ENCODE assay signal across 8 mouse cellular contexts in the genomic region with DNA sequence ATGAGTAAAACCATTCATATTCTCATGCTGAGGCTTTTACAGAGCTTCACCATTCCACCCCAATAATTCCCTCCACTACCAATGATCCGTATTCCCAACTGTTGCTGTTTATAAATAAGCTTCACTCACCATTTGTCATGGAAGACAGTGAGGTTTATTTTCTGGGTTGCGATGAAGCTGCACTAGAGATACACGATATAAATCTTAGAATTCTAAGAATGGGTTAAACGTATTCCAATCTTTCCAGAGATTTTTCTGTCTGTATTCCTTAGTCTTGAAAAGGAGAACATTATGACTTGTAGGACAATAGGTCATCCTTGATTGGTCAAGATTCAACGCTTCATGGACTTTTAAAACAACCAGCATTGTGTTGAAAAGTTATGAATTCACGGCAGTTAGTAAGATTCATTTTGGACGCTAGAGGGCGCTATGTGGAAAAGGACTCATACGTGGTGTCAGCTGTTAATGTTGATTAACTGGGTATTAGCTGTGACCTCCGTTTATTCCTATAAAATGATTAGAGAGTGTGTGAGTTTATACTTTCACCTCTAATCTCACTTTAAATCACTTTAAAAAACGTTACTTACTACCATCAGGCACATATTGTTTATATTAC. TPM values are rescaled to one million over a fixed set of nuclear protein-coding genes. Genes with fewer than 3 reads are reported as not detected.
A peak's percentile ranks its signal among the peaks of the same experiment; 100 is the strongest.
DNase-seq lines count a peak whose midpoint lies in the region; ATAC-seq and TF ChIP-seq lines count a peak whose summit lies in the region.

No protein-coding gene starts in this region.

- H3K9ac ChIP-seq in ES-Bruce4 (ENCODE audit: low read depth, poor library complexity, severe bottlenecking): peak overlapping the region; percentile 64
- H3K9ac ChIP-seq in embryonic facial prominence, embryonic 13.5 days: peak overlapping the region; percentile 79
- peak overlapping the region; percentile 76 for H3K9ac ChIP-seq in heart, postnatal 0 days (replicated peaks; ENCODE audit: low read depth, low read length)
- peak overlapping the region; percentile 72 for H3K9ac ChIP-seq in lung, embryonic 16.5 days (ENCODE audit: low read length)

- TF ChIP-seq EP300 in ES-Bruce4 (IDR thresholded peaks at IDR 0.05; ENCODE audit: insufficient read depth, low read depth, low read length): no peak
- TF ChIP-seq EP300 in heart, postnatal 0 days (IDR thresholded peaks at IDR 0.05; ENCODE audit: low read depth): no peak

- TF ChIP-seq POLR2A in ES-Bruce4 (IDR thresholded peaks at IDR 0.05; ENCODE audit: insufficient read depth, low read length): no peak

- H3K36me3 ChIP-seq in ES-Bruce4 (ENCODE audit: control insufficient read depth, insufficient read depth, low read length, poor library complexity, severe bottlenecking): no peaks in the 10 kb centered on the region
- H3K36me3 ChIP-seq in embryonic facial prominence, embryonic 13.5 days: peaks cover under 1% of the 10 kb centered on the region; the same call in 1 of the 2 replicates
- peaks cover under 1% of the 10 kb centered on the region; the same call in 1 of the 2 replicates for H3K36me3 ChIP-seq in heart, postnatal 0 days (replicated peaks; ENCODE audit: control insufficient read depth, insufficient read depth, low read length)
- H3K36me3 ChIP-seq in lung, embryonic 16.5 days (ENCODE audit: control insufficient read depth, insufficient read depth, low read length): no peaks in the 10 kb centered on the region

- no peak overlapping the region for H3K4me3 ChIP-seq in ES-Bruce4 (ENCODE audit: low read depth, low read length)
- peak overlapping the region; percentile 63 for H3K4me3 ChIP-seq in embryonic facial prominence, embryonic 13.5 days
- peak overlapping the region; percentile 81 for H3K4me3 ChIP-seq in heart, postnatal 0 days (ENCODE audit: low read depth, low read length)
- peak overlapping the region; percentile 88 for H3K4me3 ChIP-seq in lung, embryonic 16.5 days (ENCODE audit: low read length)

- peak; percentile 83 for DNase-seq in adrenal gland, postnatal 14 days
- DNase-seq in heart, postnatal 0 days (ENCODE audit: low spot score): peak; percentile 71
- peak; percentile 78 for DNase-seq in layer of hippocampus, adult 11-12 months (ENCODE audit: low spot score)
- DNase-seq in retina, embryonic 14.5 days (ENCODE audit: low spot score): peak; percentile 91
- no peak for DNase-seq in ovary, postnatal 10 days (ENCODE audit: low spot score)

- no peak for ATAC-seq in embryonic facial prominence, embryonic 13.5 days (ENCODE audit: insufficient number of reproducible peaks, insufficient read depth, low FRiP score, low TSS enrichment, low read depth)
- no peak for ATAC-seq in heart, postnatal 0 days (ENCODE audit: insufficient read depth, low read depth)
- ATAC-seq in lung, embryonic 16.5 days (ENCODE audit: low read depth): no peak

- 5% methylated on average over 11 of the region's 11 CpGs for WGBS in embryonic facial prominence, embryonic 13.5 days
- 2% methylated on average over 11 of the region's 11 CpGs for WGBS in heart, postnatal 0 days
- WGBS in lung, embryonic 16.5 days: 3% methylated on average over 11 of the region's 11 CpGs

- H3K27ac ChIP-seq in ES-Bruce4 (ENCODE audit: insufficient read depth, low read length): no peak overlapping the region; the same call in 1 of the 2 replicates
- H3K27ac ChIP-seq in embryonic facial prominence, embryonic 13.5 days: peak overlapping the region; percentile 96
- H3K27ac ChIP-seq in heart, postnatal 0 days (ENCODE audit: low read depth): peak overlapping the region; percentile 95
- peak overlapping the region; percentile 89; the same call in 1 of the 2 replicates for H3K27ac ChIP-seq in lung, embryonic 16.5 days (ENCODE audit: low read length)

- TF ChIP-seq CTCF in ES-Bruce4 (IDR thresholded peaks at IDR 0.05; ENCODE audit: low read depth, low read length): peak; percentile 5
- TF ChIP-seq CTCF in heart, postnatal 0 days (IDR thresholded peaks at IDR 0.05; ENCODE audit: low read depth): peak; percentile 79

- peak overlapping the region; percentile 72 for H3K4me2 ChIP-seq in embryonic facial prominence, embryonic 13.5 days
- peak overlapping the region; percentile 87 for H3K4me2 ChIP-seq in heart, postnatal 0 days (ENCODE audit: low read depth, low read length)
- peak overlapping the region; percentile 81 for H3K4me2 ChIP-seq in lung, embryonic 16.5 days (ENCODE audit: low read depth, low read length)

- no peaks in the 10 kb centered on the region; the same call in 1 of the 2 replicates for H3K9me3 ChIP-seq in ES-Bruce4 (replicated peaks; ENCODE audit: control insufficient read depth, insufficient read depth, low read length, poor library complexity, severe bottlenecking)
- H3K9me3 ChIP-seq in embryonic facial prominence, embryonic 13.5 days: no peaks in the 10 kb centered on the region
- H3K9me3 ChIP-seq in heart, postnatal 0 days (replicated peaks; ENCODE audit: control insufficient read depth, low read length): no peaks in the 10 kb centered on the region
- no peaks in the 10 kb centered on the region for H3K9me3 ChIP-seq in lung, embryonic 16.5 days (ENCODE audit: control insufficient read depth, low read length)

- H3K27me3 ChIP-seq in ES-Bruce4 (ENCODE audit: control insufficient read depth, insufficient read depth, low read length, poor library complexity, severe bottlenecking): no peaks in the 10 kb centered on the region
- H3K27me3 ChIP-seq in embryonic facial prominence, embryonic 13.5 days: no peaks in the 10 kb centered on the region
- no peaks in the 10 kb centered on the region for H3K27me3 ChIP-seq in heart, postnatal 0 days (ENCODE audit: control insufficient read depth, insufficient read depth, low read length)
- no peaks in the 10 kb centered on the region for H3K27me3 ChIP-seq in lung, embryonic 16.5 days (ENCODE audit: control insufficient read depth, insufficient read depth, low read depth, low read length)

- no peaks in the 10 kb centered on the region for H3K4me1 ChIP-seq in ES-Bruce4 (ENCODE audit: control insufficient read depth, insufficient read depth, low read length)
- H3K4me1 ChIP-seq in embryonic facial prominence, embryonic 13.5 days: peaks cover 21% of the 10 kb centered on the region
- H3K4me1 ChIP-seq in heart, postnatal 0 days (ENCODE audit: control insufficient read depth, insufficient read depth): peaks cover 9% of the 10 kb centered on the region; the same call in 1 of the 2 replicates
- peaks cover 16% of the 10 kb centered on the region for H3K4me1 ChIP-seq in lung, embryonic 16.5 days (replicated peaks; ENCODE audit: control insufficient read depth, insufficient read depth, low read length)

RNA-seq across cellular contexts. Expression of a gene that starts 6.6 kb away (rescaled TPM):
- 122 and 130 TPM in 2 replicates for polyA plus RNA-seq in ES-Bruce4 (2011; ENCODE audit: insufficient read depth, insufficient read length, low read depth, missing spikeins)
- total RNA-seq in adrenal gland, postnatal 14 days (2021): 345 and 387 TPM in 2 replicates
- 148 and 152 TPM in 2 replicates for polyA plus RNA-seq in embryonic facial prominence, embryonic 13.5 days (2015; fragmentation: Nextera tagmentation; extraction: Ambion mirVana)
- 37.6 and 39.7 TPM in 2 replicates for total RNA-seq in heart, postnatal 0 days (2014; rRNA removed; ENCODE audit: low replicate concordance)
- 58.5 and 60.5 TPM in 2 replicates for polyA plus RNA-seq in heart, postnatal 0 days (2015; fragmentation: Nextera tagmentation; extraction: Ambion mirVana)
- 118 and 121 TPM in 2 replicates for polyA plus RNA-seq in lung, embryonic 16.5 days (2015; fragmentation: Nextera tagmentation; extraction: Ambion mirVana)

RNA-seq across cellular contexts. Expression of a gene that starts 6.7 kb away (rescaled TPM):
- 53.6 and 59.9 TPM in 2 replicates for polyA plus RNA-seq in ES-Bruce4 (2011; ENCODE audit: insufficient read depth, insufficient read length, low read depth, missing spikeins)
- 27.9 TPM in 2 replicates for total RNA-seq in adrenal gland, postnatal 14 days (2021)
- polyA plus RNA-seq in embryonic facial prominence, embryonic 13.5 days (2015; fragmentation: Nextera tagmentation; extraction: Ambion mirVana): 11.2 and 12.0 TPM in 2 replicates
- 18.1 and 36.6 TPM in 2 replicates for total RNA-seq in heart, postnatal 0 days (2014; rRNA removed; ENCODE audit: low replicate concordance)
- polyA plus RNA-seq in heart, postnatal 0 days (2015; fragmentation: Nextera tagmentation; extraction: Ambion mirVana): 3.0 and 3.4 TPM in 2 replicates
- 6.6 and 8.8 TPM in 2 replicates for polyA plus RNA-seq in lung, embryonic 16.5 days (2015; fragmentation: Nextera tagmentation; extraction: Ambion mirVana)

RNA-seq across cellular contexts. Expression of a gene that starts 56.7 kb away (rescaled TPM):
- polyA plus RNA-seq in ES-Bruce4 (2011; ENCODE audit: insufficient read depth, insufficient read length, low read depth, missing spikeins): 7.2 and 9.9 TPM in 2 replicates
- total RNA-seq in adrenal gland, postnatal 14 days (2021): not detected in 2 replicates
- polyA plus RNA-seq in embryonic facial prominence, embryonic 13.5 days (2015; fragmentation: Nextera tagmentation; extraction: Ambion mirVana): 0.15 and 0.80 TPM in 2 replicates
- total RNA-seq in heart, postnatal 0 days (2014; rRNA removed; ENCODE audit: low replicate concordance): not detected in 2 replicates
- polyA plus RNA-seq in heart, postnatal 0 days (2015; fragmentation: Nextera tagmentation; extraction: Ambion mirVana): 0.11 TPM in 1 of 2 replicates, not detected in the other
- polyA plus RNA-seq in lung, embryonic 16.5 days (2015; fragmentation: Nextera tagmentation; extraction: Ambion mirVana): 0.15 and 0.21 TPM in 2 replicates
